Mouse (Mus musculus): Measurements from ENCODE around the gene Hnrnpl. TPM values are rescaled to one million over a fixed set of nuclear protein-coding genes. Genes with fewer than 3 reads are reported as not detected.

Hnrnpl gene
- polyA plus RNA-seq, 1 experiment from 2014 or later: 312 TPM

DNA sequence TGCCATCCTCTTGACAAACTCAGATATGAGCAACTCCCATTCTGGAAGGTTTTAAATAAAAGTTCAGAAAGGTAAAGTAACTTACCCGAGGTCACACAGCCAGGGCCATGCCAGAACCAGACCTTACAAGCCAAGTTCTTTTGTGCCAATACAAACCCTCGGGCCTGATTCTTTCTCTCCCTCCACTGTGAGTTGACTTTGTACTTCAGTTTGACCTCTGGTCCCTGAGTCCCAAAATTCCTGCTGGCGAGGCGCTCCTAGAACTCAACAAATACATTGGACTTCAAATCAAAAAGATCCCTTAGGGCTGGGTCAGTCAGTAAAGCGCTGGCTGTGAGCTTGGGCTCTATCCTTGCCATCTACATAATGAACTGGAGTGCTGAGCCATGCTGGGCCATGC, 28.6 kb downstream of the Hnrnpl start:
- Histone ChIP-seq H3K4me3 (ENCODE audit: low read depth, low read length) (no peak overlapping the region), H3K4me1 (replicated peaks; ENCODE audit: control insufficient read depth, insufficient read depth, low read length) (no peaks in the 10 kb centered on the region), H3K9ac (ENCODE audit: low read depth, low read length) (no peak overlapping the region), H3K27me3 (ENCODE audit: control insufficient read depth, insufficient read depth, low read length) (no peaks in the 10 kb centered on the region), H3K36me3 (ENCODE audit: control insufficient read depth, insufficient read depth, low read length) (no peaks in the 10 kb centered on the region), H3K9me3 (ENCODE audit: control insufficient read depth, low read length) (no peaks in the 10 kb centered on the region), H3K27ac (ENCODE audit: low read depth, low read length) (no peak overlapping the region), H3K4me2 (replicated peaks; ENCODE audit: low read depth, low read length) (no peak overlapping the region)
- DNase-seq (ENCODE audit: low spot score) (no peak), ATAC-seq (ENCODE audit: low FRiP score) (no peak)
- 83% methylated on average over 5 of the region's 5 CpGs for WGBS

DNA sequence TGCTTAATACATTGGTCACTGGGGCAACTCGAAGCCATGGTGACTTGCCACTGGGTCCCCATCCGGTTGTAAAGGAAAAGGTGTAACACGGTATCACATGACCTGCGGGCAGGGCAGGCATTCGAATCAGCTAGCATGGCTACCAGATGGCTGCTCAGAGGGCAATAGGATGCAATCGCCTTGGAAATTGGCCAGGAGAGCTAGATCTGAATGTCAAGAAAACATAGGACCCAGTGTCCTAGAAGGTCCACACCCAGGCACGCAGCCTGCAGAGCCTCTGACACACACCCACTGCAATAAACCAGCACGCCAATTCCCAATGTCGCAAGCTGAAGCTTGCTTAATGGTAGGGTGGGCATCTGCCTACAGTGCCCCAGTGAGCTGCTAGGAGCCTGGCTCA, 30.0 kb downstream of the Hnrnpl start:
- ATAC-seq (ENCODE audit: low FRiP score) (no peak), DNase-seq (ENCODE audit: low spot score) (no peak)
- Histone ChIP-seq H3K4me3 (ENCODE audit: low read depth, low read length) (no peak overlapping the region), H3K27me3 (ENCODE audit: control insufficient read depth, insufficient read depth, low read length) (no peaks in the 10 kb centered on the region), H3K9me3 (ENCODE audit: control insufficient read depth, low read length) (no peaks in the 10 kb centered on the region), H3K27ac (ENCODE audit: low read depth, low read length) (no peak overlapping the region), H3K36me3 (ENCODE audit: control insufficient read depth, insufficient read depth, low read length) (no peaks in the 10 kb centered on the region), H3K4me2 (replicated peaks; ENCODE audit: low read depth, low read length) (no peak overlapping the region), H3K9ac (ENCODE audit: low read depth, low read length) (no peak overlapping the region), H3K4me1 (replicated peaks; ENCODE audit: control insufficient read depth, insufficient read depth, low read length) (no peaks in the 10 kb centered on the region)
- WGBS: 85% methylated on average over 9 of the region's 9 CpGs

DNA sequence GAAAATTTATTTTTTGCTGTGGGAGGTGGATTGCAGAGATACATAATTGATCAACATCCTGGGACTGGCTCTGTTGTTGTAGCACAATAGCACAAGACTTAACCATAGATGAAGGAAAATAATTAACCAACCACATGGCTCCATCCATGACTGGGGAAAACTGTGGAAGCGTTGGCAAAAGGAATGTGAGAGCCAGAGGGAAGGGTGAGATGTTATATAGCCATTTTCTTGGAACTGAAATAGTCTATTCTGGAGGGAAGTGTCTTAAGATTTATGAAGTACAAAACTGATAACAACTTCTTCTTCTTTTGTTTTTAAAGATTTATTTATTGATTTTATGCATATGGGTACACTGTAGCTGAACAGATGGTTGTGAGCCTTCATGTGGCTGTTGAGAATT, 38.9 kb downstream of the Hnrnpl start:
- DNase-seq (ENCODE audit: low spot score) (no peak), ATAC-seq (ENCODE audit: low FRiP score) (no peak)
- Histone ChIP-seq H3K9ac (ENCODE audit: low read depth, low read length) (no peak overlapping the region), H3K4me3 (ENCODE audit: low read depth, low read length) (no peak overlapping the region), H3K9me3 (ENCODE audit: control insufficient read depth, low read length) (no peaks in the 10 kb centered on the region), H3K4me2 (replicated peaks; ENCODE audit: low read depth, low read length) (no peak overlapping the region), H3K27me3 (ENCODE audit: control insufficient read depth, insufficient read depth, low read length) (no peaks in the 10 kb centered on the region), H3K4me1 (replicated peaks; ENCODE audit: control insufficient read depth, insufficient read depth, low read length) (no peaks in the 10 kb centered on the region), H3K27ac (ENCODE audit: low read depth, low read length) (no peak overlapping the region), H3K36me3 (ENCODE audit: control insufficient read depth, insufficient read depth, low read length) (no peaks in the 10 kb centered on the region)
- 79% methylated on average over 1 of the region's 1 CpGs for WGBS

DNA sequence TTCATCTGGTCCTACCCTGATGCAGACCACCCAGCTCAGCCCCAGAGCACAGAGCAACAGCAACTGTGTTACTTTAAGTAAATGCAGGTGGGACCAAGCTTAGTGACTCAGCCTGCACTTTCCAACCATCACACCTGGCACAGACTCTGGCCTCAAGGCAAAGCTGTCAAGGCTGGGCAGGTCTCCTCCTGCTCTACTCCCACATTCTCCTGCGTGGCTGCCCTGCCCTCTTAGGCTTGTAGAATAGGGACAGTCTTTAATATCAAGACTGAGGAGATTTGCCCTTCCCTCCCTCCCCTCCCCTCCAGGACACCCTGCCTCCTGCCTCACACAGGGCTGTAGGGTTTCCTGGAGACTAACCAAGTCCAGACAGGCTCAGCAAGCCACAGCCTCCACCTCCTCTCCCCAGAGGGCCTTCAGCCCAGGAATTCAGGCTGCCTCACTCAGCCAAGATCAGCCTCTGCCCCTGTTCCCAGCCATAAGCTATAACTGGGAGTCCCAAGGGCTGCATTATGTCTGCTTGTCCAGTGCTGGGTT, 41.4 kb downstream of the Hnrnpl start:
- no peak for DNase-seq (ENCODE audit: low spot score)
- no peak overlapping the region for H3K9ac ChIP-seq (ENCODE audit: low read depth, low read length)
- WGBS: 56% methylated on average over 1 of the region's 1 CpGs
- ATAC-seq (ENCODE audit: low FRiP score): no peak
- H3K27ac ChIP-seq (ENCODE audit: low read depth, low read length): no peak overlapping the region
- no peaks in the 10 kb centered on the region for H3K27me3 ChIP-seq (ENCODE audit: control insufficient read depth, insufficient read depth, low read length)
- H3K36me3 ChIP-seq (ENCODE audit: control insufficient read depth, insufficient read depth, low read length): no peaks in the 10 kb centered on the region
- H3K4me3 ChIP-seq (ENCODE audit: low read depth, low read length): no peak overlapping the region
- H3K9me3 ChIP-seq (ENCODE audit: control insufficient read depth, low read length): no peaks in the 10 kb centered on the region
- no peaks in the 10 kb centered on the region for H3K4me1 ChIP-seq (replicated peaks; ENCODE audit: control insufficient read depth, insufficient read depth, low read length)
- no peak overlapping the region for H3K4me2 ChIP-seq (replicated peaks; ENCODE audit: low read depth, low read length)

DNA sequence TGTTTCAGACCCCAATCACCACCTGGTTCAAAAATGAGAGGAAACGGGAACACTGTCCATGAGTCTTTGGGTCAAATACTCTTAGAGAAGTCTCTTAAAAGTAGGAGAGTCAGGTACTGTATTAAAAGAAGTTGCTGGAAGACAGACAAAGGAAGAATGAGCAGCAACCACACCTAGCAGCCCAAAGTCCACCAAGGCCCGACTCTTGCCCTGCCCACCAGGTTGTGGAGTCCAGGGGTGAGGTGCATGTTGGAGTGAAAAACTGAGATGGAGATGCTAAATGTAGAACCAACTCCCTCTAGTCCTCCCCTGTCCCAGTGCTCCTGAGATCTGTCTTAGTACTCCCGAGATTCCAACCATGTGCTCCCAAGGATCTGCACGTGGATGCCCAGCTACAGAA, 42.3 kb downstream of the Hnrnpl start:
- no peaks in the 10 kb centered on the region for H3K36me3 ChIP-seq (ENCODE audit: control insufficient read depth, insufficient read depth, low read length)
- no peak overlapping the region for H3K4me2 ChIP-seq (replicated peaks; ENCODE audit: low read depth, low read length)
- no peak overlapping the region for H3K27ac ChIP-seq (ENCODE audit: low read depth, low read length)
- DNase-seq (ENCODE audit: low spot score) (no peak), ATAC-seq (ENCODE audit: low FRiP score) (no peak)
- H3K4me1 ChIP-seq (replicated peaks; ENCODE audit: control insufficient read depth, insufficient read depth, low read length): no peaks in the 10 kb centered on the region
- H3K9me3 ChIP-seq (ENCODE audit: control insufficient read depth, low read length): no peaks in the 10 kb centered on the region
- no peak overlapping the region for H3K9ac ChIP-seq (ENCODE audit: low read depth, low read length)
- no peak overlapping the region for H3K4me3 ChIP-seq (ENCODE audit: low read depth, low read length)
- H3K27me3 ChIP-seq (ENCODE audit: control insufficient read depth, insufficient read depth, low read length): no peaks in the 10 kb centered on the region
- WGBS: 77% methylated on average over 4 of the region's 4 CpGs

DNA sequence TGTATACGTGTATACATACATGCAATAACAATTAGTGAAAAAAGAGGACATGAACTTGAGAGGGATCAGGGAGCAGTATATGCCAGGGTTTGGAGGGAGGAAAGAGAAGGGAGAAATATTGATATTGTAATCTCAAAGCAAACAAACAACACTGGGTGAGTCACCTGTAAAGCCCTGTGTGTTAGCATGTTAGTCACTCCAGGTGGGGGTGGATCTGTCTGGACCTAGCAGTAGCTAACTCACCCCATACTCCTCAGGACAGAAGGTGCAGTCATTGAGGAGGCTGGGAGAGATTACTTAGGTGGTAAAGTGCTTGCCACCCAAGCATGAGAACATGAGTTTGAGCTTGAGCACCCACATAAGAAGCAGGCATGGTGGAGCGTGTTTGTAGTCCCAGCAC, 51.6 kb downstream of the Hnrnpl start:
- Histone ChIP-seq H3K9ac (ENCODE audit: low read depth, low read length) (no peak overlapping the region), H3K4me3 (ENCODE audit: low read depth, low read length) (no peak overlapping the region), H3K36me3 (ENCODE audit: control insufficient read depth, insufficient read depth, low read length) (no peaks in the 10 kb centered on the region), H3K27me3 (ENCODE audit: control insufficient read depth, insufficient read depth, low read length) (no peaks in the 10 kb centered on the region), H3K4me1 (replicated peaks; ENCODE audit: control insufficient read depth, insufficient read depth, low read length) (no peaks in the 10 kb centered on the region), H3K27ac (ENCODE audit: low read depth, low read length) (no peak overlapping the region), H3K4me2 (replicated peaks; ENCODE audit: low read depth, low read length) (no peak overlapping the region), H3K9me3 (ENCODE audit: control insufficient read depth, low read length) (no peaks in the 10 kb centered on the region)
- WGBS: 96% methylated on average over 2 of the region's 2 CpGs
- no peak for ATAC-seq (ENCODE audit: low FRiP score)
- no peak for DNase-seq (ENCODE audit: low spot score)

DNA sequence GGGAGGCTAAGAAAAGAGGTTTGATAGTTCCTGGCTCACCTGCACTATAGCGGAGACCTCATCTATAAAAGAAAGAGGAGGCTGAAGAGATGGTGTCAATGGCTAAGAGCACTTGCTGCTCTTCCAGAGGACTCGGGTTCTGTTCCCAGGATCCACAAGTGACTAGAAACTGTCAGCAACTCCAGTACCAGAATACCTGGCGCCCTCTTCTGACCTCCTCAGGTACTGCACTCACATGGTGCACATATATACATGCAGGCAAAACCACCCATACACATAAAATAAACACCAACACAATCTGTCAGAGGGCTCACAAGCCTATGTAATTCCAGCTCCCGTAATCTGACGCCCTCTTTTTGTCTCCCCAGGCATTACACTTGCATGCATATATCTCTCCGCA, 52.6 kb downstream of the Hnrnpl start:
- Histone ChIP-seq H3K4me1 (replicated peaks; ENCODE audit: control insufficient read depth, insufficient read depth, low read length) (no peaks in the 10 kb centered on the region), H3K27me3 (ENCODE audit: control insufficient read depth, insufficient read depth, low read length) (no peaks in the 10 kb centered on the region), H3K9ac (ENCODE audit: low read depth, low read length) (no peak overlapping the region), H3K9me3 (ENCODE audit: control insufficient read depth, low read length) (no peaks in the 10 kb centered on the region), H3K4me3 (ENCODE audit: low read depth, low read length) (no peak overlapping the region), H3K4me2 (replicated peaks; ENCODE audit: low read depth, low read length) (no peak overlapping the region), H3K27ac (ENCODE audit: low read depth, low read length) (no peak overlapping the region), H3K36me3 (ENCODE audit: control insufficient read depth, insufficient read depth, low read length) (no peaks in the 10 kb centered on the region)
- 86% methylated on average over 6 of the region's 6 CpGs for WGBS
- DNase-seq (ENCODE audit: low spot score) (no peak), ATAC-seq (ENCODE audit: low FRiP score) (no peak)

DNA sequence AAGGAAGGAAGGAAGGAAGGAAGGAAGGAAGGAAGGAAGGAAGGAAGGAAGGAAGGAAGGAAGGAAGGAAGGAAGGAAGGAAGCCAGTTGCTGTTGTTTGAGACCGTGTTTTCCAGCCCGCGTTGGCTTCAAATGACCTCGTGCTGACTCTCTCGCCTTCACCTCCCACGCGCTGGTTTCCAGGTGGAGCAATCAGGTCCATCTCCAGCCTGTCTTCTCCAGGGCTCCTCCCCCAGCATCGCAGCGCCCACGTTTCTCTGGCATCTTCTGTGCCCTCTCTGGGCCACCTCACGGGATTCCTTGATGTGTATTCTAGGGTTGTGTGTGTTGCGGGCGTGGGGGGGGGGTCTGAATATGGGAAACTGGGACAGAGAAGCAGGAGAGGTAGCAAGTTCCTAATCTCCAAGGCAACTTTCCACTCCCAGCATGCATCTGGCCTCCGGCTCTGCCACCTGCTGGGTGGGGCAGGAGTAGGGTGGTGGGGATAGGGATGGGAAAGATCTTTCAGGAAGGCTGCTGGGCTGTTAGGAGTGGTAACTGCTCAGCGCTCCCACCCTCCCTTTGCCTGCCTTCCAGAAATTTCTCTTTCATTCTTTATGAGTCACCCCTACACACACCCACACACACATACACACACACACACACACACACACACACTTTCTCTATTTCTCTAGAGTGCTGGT, 54.6 kb downstream of the Hnrnpl start:
- 80% methylated on average over 15 of the region's 15 CpGs for WGBS
- no peak overlapping the region for H3K27ac ChIP-seq (ENCODE audit: low read depth, low read length)
- no peaks in the 10 kb centered on the region for H3K36me3 ChIP-seq (ENCODE audit: control insufficient read depth, insufficient read depth, low read length)
- H3K4me1 ChIP-seq (replicated peaks; ENCODE audit: control insufficient read depth, insufficient read depth, low read length): no peaks in the 10 kb centered on the region
- no peak for ATAC-seq (ENCODE audit: low FRiP score)
- H3K4me2 ChIP-seq (replicated peaks; ENCODE audit: low read depth, low read length): no peak overlapping the region
- H3K4me3 ChIP-seq (ENCODE audit: low read depth, low read length): no peak overlapping the region
- H3K9me3 ChIP-seq (ENCODE audit: control insufficient read depth, low read length): no peaks in the 10 kb centered on the region
- no peak overlapping the region for H3K9ac ChIP-seq (ENCODE audit: low read depth, low read length)
- DNase-seq (ENCODE audit: low spot score): no peak
- no peaks in the 10 kb centered on the region for H3K27me3 ChIP-seq (ENCODE audit: control insufficient read depth, insufficient read depth, low read length)

DNA sequence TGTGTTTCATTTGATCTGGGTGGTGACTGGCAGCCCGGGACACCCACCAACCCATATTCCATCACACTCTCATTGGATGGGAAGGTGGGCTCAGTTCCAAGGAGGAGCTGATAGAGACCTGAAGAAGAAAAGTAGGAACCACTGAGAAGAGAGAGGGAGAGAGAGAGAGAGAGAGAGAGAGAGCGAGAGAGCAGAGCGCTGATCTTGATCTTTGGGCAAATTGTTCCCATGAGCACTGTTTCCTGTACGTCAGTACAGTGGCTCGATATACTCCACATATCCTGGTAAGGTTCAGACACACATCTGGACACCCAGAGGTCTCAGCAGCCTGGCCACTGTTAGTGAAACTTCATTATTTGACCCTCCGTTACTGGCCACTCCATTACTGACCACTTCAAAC, 55.2 kb downstream of the Hnrnpl start, which contains the start of gene Lgals7:
Gene Lgals7 (plus strand): TSS at position 314 of the 400 bp plus-strand sequence.
- no peak for ATAC-seq (ENCODE audit: low FRiP score)
- Histone ChIP-seq H3K36me3 (ENCODE audit: control insufficient read depth, insufficient read depth, low read length) (no peaks in the 10 kb centered on the region), H3K27me3 (ENCODE audit: control insufficient read depth, insufficient read depth, low read length) (no peaks in the 10 kb centered on the region), H3K4me3 (ENCODE audit: low read depth, low read length) (no peak within 1 kb of the TSS), H3K4me1 (replicated peaks; ENCODE audit: control insufficient read depth, insufficient read depth, low read length) (no peaks in the 10 kb centered on the region), H3K9ac (ENCODE audit: low read depth, low read length) (0 out of 2 replicates have a peak within 1 kb of the TSS, but pooled peaks have one; percentile 15), H3K27ac (ENCODE audit: low read depth, low read length) (no peak within 1 kb of the TSS), H3K4me2 (replicated peaks; ENCODE audit: low read depth, low read length) (no peak within 1 kb of the TSS), H3K9me3 (ENCODE audit: control insufficient read depth, low read length) (no peaks in the 10 kb centered on the region)
- DNase-seq (ENCODE audit: low spot score): no peak
- WGBS: 90% methylated on average over 6 of the region's 6 CpGs
